Mouse (Mus musculus): ENCODE data around the gene Rcan2.

The Rcan2 gene

DNA sequence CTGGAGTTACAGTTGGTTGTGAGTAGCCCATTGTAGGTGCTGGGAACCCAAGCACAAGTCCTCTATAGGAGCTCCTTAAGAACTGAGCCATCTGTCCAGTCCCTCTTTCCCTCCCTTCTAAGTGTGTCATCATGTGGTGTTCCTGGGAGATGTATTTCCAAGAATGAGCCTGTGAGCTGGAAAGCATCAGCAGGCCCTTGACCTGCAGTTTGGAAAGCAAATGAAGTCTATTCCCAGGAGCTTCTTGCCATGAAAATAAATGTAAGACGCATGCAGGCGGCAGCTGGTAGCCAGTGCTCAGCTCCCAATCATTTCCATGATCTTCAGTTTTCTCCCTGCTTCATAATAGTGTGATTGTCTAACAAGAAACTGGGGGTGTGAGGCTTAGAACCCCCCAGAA, 203.2 kb downstream of the Rcan2 start:
- intact Hi-C loops (cut with DNase I): no loop called here

- intact Hi-C loops (cut with DNase I): no loop called here
These were observed 206.3 kb downstream of the Rcan2 start for GRCm38 (mm10) chr17:44007411-44007810.

DNA sequence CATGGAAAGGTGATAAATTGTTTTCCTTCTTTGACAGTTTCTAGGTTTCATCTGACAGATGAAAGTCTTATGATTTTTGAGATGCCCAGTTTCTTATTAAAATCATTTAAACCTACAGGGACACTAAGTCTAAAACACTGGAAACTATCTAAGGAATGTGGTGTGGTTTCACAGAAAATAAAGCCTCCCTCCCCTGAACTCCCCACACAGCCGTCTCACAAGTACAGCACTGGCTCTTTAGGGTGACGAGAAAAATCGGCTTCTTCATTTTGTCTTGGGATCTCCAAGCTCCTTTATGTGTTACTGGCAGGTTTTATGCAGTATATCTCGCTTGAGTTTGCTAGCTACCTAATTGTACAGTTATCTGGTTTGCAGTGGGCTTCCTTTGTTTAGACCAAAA, 210.8 kb downstream of the Rcan2 start:
- intact Hi-C loops (cut with DNase I): no loop called here

DNA sequence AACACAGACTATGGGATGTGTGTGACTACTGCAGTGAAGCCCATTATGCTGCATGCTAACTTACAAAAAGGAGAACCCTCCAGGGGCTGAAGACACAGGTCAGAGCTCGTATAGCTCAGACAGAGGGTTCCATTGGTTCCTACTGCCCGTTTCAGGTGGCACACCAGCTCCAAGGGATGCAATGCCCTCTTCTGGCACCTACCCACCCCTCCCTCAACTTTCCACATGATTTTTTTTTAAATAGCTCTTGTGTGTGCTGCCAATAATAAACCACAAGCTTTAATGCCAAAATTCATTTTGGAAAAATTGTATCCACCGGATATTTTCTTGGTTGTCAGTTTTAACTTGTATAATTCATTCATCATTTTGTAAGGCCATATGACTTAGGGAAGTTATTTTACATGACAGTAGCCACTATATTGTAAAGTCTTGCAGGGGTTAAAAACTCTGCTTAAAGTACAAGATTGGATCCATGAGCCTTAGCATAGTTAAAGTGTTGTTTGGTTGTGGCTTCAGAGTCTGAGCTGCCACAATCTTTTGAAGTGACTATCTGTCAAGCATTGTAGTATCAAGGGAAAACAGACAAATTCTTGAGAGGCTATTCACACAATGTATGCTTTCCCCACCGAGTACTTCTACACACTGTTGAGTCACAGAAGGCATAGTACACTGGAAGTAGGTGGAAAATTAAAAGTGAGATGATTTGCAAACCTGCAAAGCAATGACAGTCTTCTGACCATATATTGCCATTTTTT, 212.8 kb downstream of the Rcan2 start:
- intact Hi-C loops (cut with DNase I): no loop called here

GRCm38 (mm10) chr17:44016314-44016713, 215.2 kb downstream of the Rcan2 start:
- intact Hi-C loops (cut with DNase I): no loop called here

DNA sequence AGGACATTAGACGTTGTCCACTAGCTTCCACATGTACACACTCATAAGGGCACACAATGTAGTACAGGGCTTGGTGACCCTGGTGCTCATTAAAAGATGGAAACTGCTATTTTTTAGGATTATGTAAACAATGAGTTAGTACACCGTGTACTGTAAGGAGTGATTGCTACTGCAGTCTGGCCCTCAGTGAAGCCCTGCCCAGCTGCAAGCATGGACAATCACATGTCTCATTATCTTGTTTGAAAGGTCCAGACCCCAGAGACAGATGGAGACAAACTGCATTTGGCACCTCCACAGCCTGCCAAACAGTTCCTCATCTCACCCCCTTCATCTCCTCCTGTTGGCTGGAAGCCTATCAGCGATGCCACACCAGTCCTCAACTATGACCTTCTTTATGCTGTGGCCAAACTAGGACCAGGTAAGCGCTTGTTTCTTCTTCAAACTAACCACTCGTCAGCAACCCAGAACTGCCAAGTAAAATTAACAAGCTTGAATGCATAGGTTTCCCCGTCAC, 219.6 kb downstream of the Rcan2 start:
- intact Hi-C loops (cut with DNase I): no loop called here

- intact Hi-C loops (cut with DNase I): no loop called here
These were observed 222.7 kb downstream of the Rcan2 start for GRCm38 (mm10) chr17:44023842-44024241.

DNA sequence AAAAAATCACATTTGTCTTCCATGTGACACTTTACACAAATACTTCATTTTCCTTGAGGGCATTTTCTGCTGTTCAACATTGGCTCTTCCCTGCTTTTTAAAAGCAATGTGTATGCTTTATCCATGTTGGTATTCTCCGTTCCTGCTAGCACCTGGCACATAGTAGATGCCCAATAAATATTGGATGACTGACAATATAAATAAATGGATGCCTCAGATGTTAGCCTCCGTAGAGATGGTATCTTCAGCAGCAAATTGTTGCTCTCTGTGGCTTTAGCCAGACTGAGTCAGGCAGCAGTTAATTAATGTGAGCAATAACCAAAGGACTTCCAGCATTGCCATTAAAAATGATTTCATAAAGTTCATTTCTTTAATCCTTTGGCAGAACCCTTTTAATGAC, 223.9 kb downstream of the Rcan2 start:
- intact Hi-C loops (cut with DNase I): no loop called here

DNA sequence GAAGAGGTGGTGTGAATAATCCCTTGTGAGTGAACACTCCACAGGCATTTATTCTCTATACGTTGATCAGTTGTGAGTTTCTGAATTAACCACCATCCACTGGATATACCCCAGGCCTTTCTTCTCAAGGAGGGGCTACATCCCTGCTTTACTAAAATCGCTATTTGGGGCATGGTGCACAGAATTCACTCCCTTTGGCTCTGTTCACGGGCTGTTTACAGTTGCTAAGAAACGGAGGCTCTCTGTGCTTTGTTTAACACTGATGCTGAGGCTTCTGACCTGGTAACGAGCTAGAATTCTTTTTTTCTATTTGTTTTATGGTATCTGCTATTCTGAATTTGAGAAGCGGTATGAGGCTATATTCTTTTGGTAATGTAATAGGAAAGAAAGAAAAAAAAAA, 224.8 kb downstream of the Rcan2 start:
- intact Hi-C loops (cut with DNase I): no loop called here

DNA sequence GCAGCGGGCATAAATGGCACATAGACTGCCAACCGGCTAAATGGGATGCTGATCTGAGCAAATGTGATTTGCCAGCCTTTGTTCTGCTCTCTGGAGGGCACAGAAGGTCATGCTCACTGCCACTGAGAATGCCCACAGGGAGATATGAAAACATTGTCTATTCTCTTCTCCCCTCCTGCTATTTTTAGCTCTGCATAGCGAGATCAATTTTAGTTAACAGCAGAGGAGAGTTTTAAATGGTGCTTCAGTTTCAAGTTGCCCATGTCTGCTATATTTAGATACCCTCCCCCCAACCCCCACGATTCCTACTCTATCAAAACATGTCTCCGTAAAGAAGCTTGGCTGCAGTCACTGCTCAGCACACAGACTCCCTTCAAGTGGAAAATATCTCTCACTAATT, 225.2 kb downstream of the Rcan2 start:
- intact Hi-C loops (cut with DNase I): no loop called here

DNA sequence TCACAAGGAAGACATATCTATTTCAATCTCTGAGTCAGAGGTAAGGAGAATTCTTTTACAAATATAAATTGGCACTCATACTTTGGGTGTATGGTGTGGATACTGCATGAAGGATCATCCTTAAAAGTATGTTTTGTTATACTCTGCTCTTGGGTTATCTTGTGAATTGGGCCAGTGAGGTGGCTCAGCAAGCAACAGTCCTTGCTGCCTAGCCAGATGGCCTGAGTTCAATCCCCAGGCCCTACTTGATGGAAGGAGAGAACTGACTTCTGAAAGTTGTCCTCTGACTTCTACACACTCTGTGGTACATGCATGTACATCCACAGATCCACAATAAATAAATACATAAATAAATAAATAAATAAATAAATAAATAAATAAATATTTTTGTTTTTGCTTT, 225.6 kb downstream of the Rcan2 start:
- intact Hi-C loops (cut with DNase I): no loop called here

DNA sequence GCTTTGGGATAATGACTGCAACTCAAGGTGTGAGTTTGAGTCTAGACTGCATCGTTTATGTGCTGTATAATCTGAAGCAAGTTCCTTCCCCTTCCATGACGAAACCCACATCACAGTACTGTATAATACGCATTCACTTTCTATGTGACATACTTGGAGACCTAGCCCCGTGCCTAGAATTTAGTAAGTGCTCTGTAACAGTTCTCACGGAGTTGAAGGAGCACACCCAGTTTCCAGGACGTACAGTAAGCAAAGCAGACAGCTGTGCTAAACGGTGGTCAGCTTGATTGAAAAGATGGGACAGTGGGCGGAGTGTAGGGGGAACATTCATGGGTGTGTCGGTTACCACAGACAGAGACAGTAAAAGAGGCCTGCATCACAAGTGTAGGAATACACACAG, 226.2 kb downstream of the Rcan2 start:
- intact Hi-C loops (cut with DNase I): no loop called here

DNA sequence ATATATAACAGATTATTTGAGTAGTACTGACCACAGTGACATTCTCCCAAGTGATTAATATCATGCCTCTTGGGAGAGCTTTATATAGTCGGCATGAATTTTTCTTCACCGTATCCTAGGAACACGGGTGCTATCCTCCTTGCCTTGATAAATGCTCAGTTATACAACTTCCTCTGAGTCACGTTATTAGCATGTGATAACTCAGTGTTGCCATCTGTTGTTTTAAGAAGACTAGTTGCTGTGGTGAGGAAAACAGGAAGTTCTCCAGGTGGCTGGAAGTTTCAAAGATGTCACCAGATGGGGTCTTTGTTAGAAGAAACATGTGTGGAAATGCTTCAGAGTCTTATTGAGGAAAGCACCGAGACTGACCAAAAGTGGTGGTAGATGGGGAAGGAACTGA, 228.5 kb downstream of the Rcan2 start:
- intact Hi-C loops (cut with DNase I): no loop called here

DNA sequence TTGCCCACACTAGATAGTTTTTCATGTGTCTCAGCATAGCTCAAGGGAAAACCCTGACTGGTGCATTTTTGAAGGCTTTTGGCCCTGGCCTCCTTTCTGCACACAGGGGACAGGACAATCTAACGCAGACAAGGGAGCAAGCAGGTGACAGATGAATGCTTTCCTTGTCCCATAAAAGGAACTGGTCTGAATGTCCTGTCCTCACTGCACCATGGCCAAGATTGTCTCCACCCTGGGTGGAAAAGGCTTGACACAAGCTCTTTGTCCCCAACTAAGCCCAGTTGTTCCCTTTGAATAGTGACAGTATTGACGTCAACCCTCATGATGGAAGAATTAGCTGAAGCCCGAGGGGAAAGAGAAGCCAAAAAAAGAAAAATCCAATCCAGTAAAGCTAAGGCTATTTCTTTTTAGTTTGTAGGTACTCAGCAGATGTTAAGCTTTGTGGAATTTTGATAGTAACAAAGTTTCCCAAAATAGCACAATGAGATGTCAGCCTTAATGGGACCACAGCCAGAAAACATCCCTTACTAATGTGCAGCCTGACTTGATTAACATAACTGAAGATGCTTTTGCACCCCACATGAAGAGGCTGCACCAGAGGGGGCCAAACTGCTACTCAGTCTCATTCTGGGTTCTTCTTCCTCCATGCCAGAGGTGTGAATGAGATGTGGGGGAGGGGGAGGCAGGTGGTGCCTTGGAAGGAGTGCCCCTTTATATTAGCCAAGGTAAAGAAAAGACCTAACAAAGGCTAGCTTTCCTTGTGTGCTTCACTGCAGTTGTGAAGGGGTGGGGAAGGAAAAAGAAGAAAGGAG, 229.8 kb downstream of the Rcan2 start:
- intact Hi-C loops (cut with DNase I): no loop called here

GRCm38 (mm10) chr17:44035005-44035404, 233.9 kb downstream of the Rcan2 start:
- intact Hi-C loops (cut with DNase I): loop anchor here (5.0 kb wide), 1 partner anchor 348 kb away; no protein-coding TSS in a partner anchor

GRCm38 (mm10) chr17:44038656-44039055, 237.5 kb downstream of the Rcan2 start:
- intact Hi-C loops (cut with DNase I): loop anchor here (5.0 kb wide), 1 partner anchor 351 kb away; no protein-coding TSS in a partner anchor

GRCm38 (mm10) chr17:44040449-44040848, 239.3 kb downstream of the Rcan2 start:
- intact Hi-C loops (cut with DNase I): loop anchor here (2.0 kb wide), 1 partner anchor 160 kb away; no protein-coding TSS in a partner anchor

DNA sequence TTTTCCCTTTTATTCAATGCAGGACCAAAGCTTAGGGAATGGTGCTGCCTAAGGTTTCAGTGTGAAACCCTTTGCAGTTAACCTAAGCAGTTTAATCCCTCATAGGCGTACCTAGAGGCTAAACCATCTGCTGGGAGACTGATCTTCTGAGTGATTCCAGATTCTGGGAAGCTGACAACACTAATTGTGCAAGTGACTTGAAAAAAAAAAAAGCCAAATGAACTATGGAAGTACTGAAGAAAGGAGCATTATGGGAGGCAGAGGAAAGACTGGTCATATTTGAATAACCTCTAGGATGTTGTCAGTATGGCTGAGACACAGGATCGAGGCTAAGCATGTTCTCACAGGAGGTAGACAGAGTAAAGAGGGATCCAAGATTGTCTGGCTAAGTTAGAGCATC, 241.2 kb downstream of the Rcan2 start:
- intact Hi-C loops (cut with DNase I): no loop called here

DNA sequence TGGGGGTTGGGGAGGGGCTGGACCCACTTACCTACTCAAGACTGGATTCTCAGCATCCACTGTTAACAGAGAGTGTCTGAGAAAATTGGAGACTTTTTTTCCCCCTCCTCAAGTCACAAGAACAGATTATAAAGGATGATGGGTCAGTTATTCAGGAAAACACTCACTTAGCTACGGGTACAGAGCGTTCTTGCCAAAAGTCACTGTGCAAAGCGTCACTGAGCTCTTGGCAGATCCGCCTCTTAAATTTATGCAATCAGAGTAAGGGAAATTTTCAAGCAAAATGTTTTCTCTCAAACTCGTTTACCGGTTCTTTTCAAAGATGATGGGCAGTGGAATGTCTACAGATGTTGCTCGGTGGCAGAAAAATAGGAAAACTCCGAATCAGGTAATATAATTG, 241.7 kb downstream of the Rcan2 start:
- intact Hi-C loops (cut with DNase I): no loop called here

DNA sequence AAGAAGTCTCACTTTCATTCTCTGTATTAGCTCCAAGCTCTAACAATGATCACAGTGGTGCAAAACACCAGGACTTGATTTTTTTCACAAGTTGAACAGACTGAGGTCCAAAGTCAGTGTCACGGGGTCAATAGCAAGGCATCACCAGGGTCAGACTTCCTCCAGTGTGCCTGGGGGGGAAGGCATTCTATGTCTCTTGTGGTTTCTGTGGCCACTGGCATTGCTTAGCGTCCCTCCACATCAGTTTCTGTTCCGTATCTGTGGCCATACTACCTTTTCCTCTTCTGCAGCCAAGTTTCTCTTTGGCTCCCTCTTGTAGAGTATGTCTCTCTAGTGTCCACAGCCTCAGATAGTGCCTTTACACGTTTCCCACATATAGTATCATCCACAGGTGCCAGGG, 252.3 kb downstream of the Rcan2 start:
- intact Hi-C loops (cut with DNase I): no loop called here

DNA sequence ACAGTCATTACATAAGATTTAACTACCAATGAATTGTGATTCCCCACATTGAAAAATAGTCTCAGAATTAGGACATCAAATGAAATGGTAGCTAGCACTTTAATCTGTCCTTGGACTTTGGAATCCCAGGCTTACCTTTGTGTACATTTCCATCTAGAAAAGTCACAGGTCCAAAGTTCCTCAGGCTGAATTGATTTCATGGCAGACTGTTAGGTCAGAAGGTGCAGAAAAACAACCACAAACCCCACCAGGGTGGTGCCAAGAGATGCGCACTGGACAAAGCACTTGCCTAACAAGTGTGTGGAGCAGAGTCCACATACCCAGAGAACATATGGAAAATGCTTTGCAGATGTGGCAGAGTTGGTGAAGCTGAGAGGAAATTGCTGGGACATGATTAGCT, 256.0 kb downstream of the Rcan2 start:
- intact Hi-C loops (cut with DNase I): no loop called here

- intact Hi-C loops (cut with DNase I): no loop called here
These were observed 257.0 kb downstream of the Rcan2 start for GRCm38 (mm10) chr17:44058145-44058544.

Measured in adrenal gland (tissue).